Mouse (Mus musculus) bone marrow, adult 2 months (tissue): ENCODE data around the gene Fbxo28. TPM values are rescaled to one million over a fixed set of nuclear protein-coding genes. Genes with fewer than 3 reads are reported as not detected.

ENCODE experiments used
- H3K27ac ChIP-seq: fragments of 200-500 bp; 2 replicates; pipeline ENCODE4 v1.5.1; 2012; ENCODE audit warnings: low read depth, mild to moderate bottlenecking, control low read depth, inconsistent platforms, low read length; ENCODE audit not compliant: control insufficient read depth, poor library complexity, insufficient read depth
- H3K4me1 ChIP-seq: fragments of 200-500 bp; 2 replicates; pipeline ENCODE4 v1.6.1; 2011; ENCODE audit warnings: low read length; ENCODE audit not compliant: control insufficient read depth, insufficient read depth
- H3K4me3 ChIP-seq: fragments of 200-500 bp; replicated peaks from 2 replicates; pipeline ENCODE3; 2011; ENCODE audit warnings: mild to moderate bottlenecking, low read depth, low read length, control low read depth; ENCODE audit not compliant: control insufficient read depth
- CTCF ChIP-seq: fragments of 200-500 bp; IDR thresholded peaks from 2 replicates; pipeline ENCODE4 v1.5.1; 2011; ENCODE audit warnings: low read length, control low read depth; ENCODE audit not compliant: control insufficient read depth, insufficient read depth
- POLR2A ChIP-seq: fragments of 200-500 bp; IDR thresholded peaks from 2 replicates; pipeline ENCODE4 v1.6.1; 2011; ENCODE audit warnings: low read depth, mild to moderate bottlenecking, control low read depth, low read length, borderline replicate concordance; ENCODE audit not compliant: control insufficient read depth
- WGBS: fragments of 180-500 bp; shearing (Covaris S2); methylation state at CpG from one replicate; pipeline ENCODE4 v1.1.7; 2018; 5-methylcytosine and 5-hydroxymethylcytosine counted together
- polyA plus RNA-seq: library from polyadenylated mRNA; stranded (reverse); fragments of >200 nt; gene quantifications from 2 replicates; pipeline ENCODE4 v1.2.4, GENCODE M21; 2011; ENCODE audit warnings: low replicate concordance; ENCODE audit not compliant: missing spikeins, insufficient read depth, insufficient read length

Gene Fbxo28
- polyA plus RNA-seq, 1 experiment, result 8.6 TPM

- peak overlapping the region; percentile 41 for H3K4me3 ChIP-seq
These were observed 51.6 kb downstream of the Fbxo28 start for GRCm38 (mm10) chr1:182289781-182290180.

GRCm38 (mm10) chr1:182288601-182289000, 52.8 kb downstream of the Fbxo28 start:
- Histone ChIP-seq H3K4me1 (peaks cover under 1% of the 10 kb centered on the region; the same call in 1 of the 2 replicates), H3K4me3 (peak overlapping the region; percentile 43), H3K27ac (no peak overlapping the region; the same call in 1 of the 2 replicates)
- TF ChIP-seq CTCF, result no peak
- no peak for TF ChIP-seq POLR2A
- 58% methylated on average over 2 of the region's 2 CpGs for WGBS

More at GRCm38 (mm10) chr1:182289781-182290180, 51.6 kb downstream of the Fbxo28 start:
- 75% methylated on average over 2 of the region's 2 CpGs for WGBS
- H3K4me1 ChIP-seq, result no peaks in the 10 kb centered on the region; the same call in 1 of the 2 replicates
- H3K27ac ChIP-seq, result 0 out of 2 replicates have a peak overlapping the region, but pooled peaks have one; percentile 14
- TF ChIP-seq POLR2A (no peak), CTCF (no peak)

GRCm38 (mm10) chr1:182287781-182288180, 53.6 kb downstream of the Fbxo28 start:
- WGBS, result 55% methylated on average over 7 of the region's 7 CpGs
- Histone ChIP-seq H3K27ac (peak overlapping the region; percentile 85), H3K4me3 (peak overlapping the region; percentile 74), H3K4me1 (peaks cover 3% of the 10 kb centered on the region; the same call in 1 of the 2 replicates)
- TF ChIP-seq CTCF (peak; percentile 67), POLR2A (no peak)

- Histone ChIP-seq H3K4me3 (no peak overlapping the region), H3K27ac (no peak overlapping the region), H3K4me1 (peaks cover 6% of the 10 kb centered on the region)
- TF ChIP-seq CTCF (no peak), POLR2A (no peak)
- WGBS, result 80% methylated on average over 2 of the region's 2 CpGs
These were observed 56.6 kb downstream of the Fbxo28 start for GRCm38 (mm10) chr1:182284795-182285194.

DNA sequence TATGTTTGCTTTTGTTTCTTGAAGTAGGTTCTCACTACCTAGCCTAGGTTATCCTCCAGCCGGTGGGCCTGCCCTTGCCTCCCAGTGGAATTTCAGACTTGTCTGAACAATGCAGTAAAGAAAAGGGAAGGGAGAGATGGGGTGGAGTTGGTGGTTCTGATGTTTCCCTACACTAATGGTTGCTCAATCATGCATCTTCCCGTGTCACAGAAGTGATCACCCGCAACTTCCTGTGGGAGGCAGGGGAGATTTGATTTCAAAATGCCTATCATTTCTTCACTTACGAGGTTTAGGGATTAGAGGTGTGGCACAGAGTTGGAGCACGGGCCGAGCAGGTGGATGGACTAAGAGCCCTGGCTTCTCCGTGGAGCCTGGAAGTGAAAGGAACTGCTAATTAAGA, 58.2 kb downstream of the Fbxo28 start:
- peaks cover 6% of the 10 kb centered on the region for H3K4me1 ChIP-seq
- TF ChIP-seq POLR2A (no peak), CTCF (no peak)
- H3K27ac ChIP-seq, result no peak overlapping the region; the same call in 1 of the 2 replicates
- H3K4me3 ChIP-seq, result peak overlapping the region; percentile 34
- 14% methylated on average over 7 of the region's 7 CpGs for WGBS

DNA sequence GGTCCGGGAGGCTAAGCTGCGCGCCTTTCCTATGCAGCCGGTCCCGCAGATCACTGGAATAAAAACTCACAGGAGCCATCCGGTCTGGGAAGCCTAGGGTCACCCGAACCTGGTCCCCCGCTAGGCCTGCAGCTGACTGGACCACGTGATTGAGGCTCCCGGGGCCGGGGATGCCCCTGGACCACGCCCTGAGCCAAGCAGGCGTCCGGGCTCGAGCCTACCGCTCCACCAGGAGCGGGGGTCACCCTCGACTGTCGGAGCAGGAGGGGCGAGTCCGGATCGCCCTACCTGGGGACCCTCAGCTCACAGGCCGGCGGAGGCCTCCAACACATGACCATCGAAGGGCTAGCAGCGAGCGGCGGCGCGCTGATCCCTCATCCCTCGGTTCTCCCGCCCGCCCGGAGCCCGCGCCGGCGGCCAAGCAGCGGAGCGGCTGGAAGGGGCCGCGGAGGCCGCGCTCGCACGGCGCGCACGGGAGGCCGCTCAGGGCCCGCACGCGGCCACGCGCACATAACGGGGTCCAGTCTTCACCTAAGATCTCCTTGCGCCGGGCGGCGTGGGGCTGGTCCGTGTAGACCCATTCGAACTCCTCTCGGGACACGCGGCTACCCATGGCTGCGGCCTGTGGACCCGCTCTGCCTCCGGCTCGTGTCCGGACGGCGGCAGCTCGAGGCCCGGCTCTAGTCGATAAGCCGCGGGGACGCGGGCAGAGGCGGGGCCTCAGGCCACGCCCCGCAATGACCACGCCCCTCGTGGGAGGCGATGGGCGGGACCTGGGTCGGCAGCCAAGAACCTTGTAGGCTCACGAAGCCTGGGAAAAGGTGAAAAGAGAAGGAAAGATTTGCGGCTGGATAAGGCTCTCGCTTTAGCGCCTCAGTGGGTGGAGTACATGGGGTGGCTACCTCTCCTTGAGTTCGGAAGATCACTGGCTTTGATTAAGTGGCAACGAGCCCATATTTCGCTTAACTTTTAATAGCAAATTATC, 59.0 kb downstream of the Fbxo28 start, which contains the start of gene Degs1:
Gene Degs1, minus strand, starts transcription at position 714 of the 985 bp plus-strand sequence.
- TF ChIP-seq CTCF (no peak), POLR2A (peak; percentile 96)
- Histone ChIP-seq H3K4me3 (peak within 1 kb of the TSS; percentile 89), H3K27ac (peak within 1 kb of the TSS; percentile 94), H3K4me1 (peaks cover 6% of the 10 kb centered on the region)
- under 1% methylated on average over 94 of the region's 94 CpGs for WGBS

DNA sequence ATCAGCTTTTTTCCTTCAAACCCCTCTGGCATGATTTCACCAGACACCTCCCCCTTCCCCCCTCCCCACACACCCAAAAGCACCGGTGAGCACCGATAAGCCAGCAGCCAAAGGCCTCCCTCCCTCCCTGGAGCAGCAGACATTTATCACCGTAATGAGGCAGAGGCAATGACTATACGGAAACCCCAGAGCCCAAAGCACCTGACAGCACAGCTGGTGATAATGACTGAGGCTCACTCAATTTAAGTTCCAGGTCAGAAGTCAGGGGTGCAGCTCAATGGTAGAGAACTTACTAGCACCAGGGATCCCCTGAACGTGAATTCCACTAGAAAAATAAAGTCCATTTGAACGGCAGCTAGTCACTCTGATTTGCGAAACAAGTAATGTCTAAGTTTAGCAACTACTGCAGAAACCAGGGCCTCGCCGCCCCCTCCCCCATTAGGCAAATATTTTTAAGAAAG, 60.1 kb downstream of the Fbxo28 start:
- Histone ChIP-seq H3K4me1 (peaks cover 6% of the 10 kb centered on the region), H3K27ac (no peak overlapping the region), H3K4me3 (peak overlapping the region; percentile 89)
- TF ChIP-seq POLR2A, result no peak
- no peak for TF ChIP-seq CTCF
- 9% methylated on average over 9 of the region's 9 CpGs for WGBS

DNA sequence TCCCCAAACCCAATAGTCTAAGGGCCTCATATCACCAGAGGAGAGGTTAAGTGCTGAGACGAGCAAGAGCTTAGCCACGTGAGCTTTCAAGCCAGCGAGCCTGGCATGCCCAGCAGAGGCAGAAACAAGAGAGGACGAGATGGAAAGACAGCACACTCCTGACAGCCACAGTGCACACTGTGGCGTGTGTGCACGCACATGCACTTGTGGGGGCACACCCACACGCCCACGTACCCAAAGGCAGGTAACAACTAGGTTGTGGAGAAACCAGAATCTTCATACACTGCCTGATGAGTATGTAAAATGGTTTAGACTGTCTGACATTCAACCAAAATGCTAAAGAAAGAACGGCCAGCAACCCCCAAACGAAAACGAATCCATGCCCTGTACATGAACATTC, 60.9 kb downstream of the Fbxo28 start:
- WGBS, result 80% methylated on average over 11 of the region's 11 CpGs
- H3K4me1 ChIP-seq, result peaks cover 6% of the 10 kb centered on the region
- no peak for TF ChIP-seq POLR2A
- TF ChIP-seq CTCF, result no peak
- H3K27ac ChIP-seq, result no peak overlapping the region
- peak overlapping the region; percentile 49 for H3K4me3 ChIP-seq
